Mouse (Mus musculus) cortical plate, adult 2 months (tissue): ENCODE results near the gene Zfp120. TPM values are rescaled to one million over a fixed set of nuclear protein-coding genes. Genes with fewer than 3 reads are reported as not detected.
A peak's percentile ranks its signal among the peaks of the same experiment; 100 is the strongest.
"Not testable (repeated sequence)": the region's sequence is repeated elsewhere in the genome, so short reads cannot be mapped to it uniquely, and the experiment has no call there.

Experiments used
- H3K27ac ChIP-seq: fragments of 200-500 bp; 2 replicates; pipeline ENCODE4 v1.5.1; 2012; ENCODE audit warnings: low read length, control low read depth, inconsistent platforms; ENCODE audit not compliant: insufficient read depth
- H3K4me1 ChIP-seq: fragments of 200-500 bp; 2 replicates; pipeline ENCODE4 v1.6.1; 2011; ENCODE audit warnings: low read length; ENCODE audit not compliant: control insufficient read depth, insufficient read depth
- H3K4me3 ChIP-seq: fragments of 200-500 bp; 2 replicates; pipeline ENCODE4 v1.5.1; 2011; ENCODE audit warnings: mild to moderate bottlenecking, low read length, control low read depth; ENCODE audit not compliant: insufficient read depth
- CTCF ChIP-seq: fragments of 200-500 bp; IDR thresholded peaks from 2 replicates; pipeline ENCODE4 v1.5.1; 2011; ENCODE audit warnings: mild to moderate bottlenecking, control low read depth, low read length; ENCODE audit not compliant: insufficient read depth; ENCODE audit errors: extremely low read depth
- POLR2A ChIP-seq: fragments of 200-500 bp; IDR thresholded peaks from 2 replicates; pipeline ENCODE4 v1.6.1; 2011; ENCODE audit warnings: mild to moderate bottlenecking, low read length, control low read depth; ENCODE audit not compliant: insufficient read depth; ENCODE audit errors: extremely low read depth
- polyA plus RNA-seq: library from polyadenylated mRNA; depleted of rRNA; stranded (reverse); fragments of >200 nt; gene quantifications from 2 replicates; pipeline ENCODE4 v1.2.3, GENCODE M21; 2012; rRNA removed

Gene Zfp120
- polyA plus RNA-seq, result 3.9 and 4.7 TPM in 2 replicates

GRCm38 (mm10) chr2:150136435-150136897 lies at the start of gene Zfp120:
Gene Zfp120, minus strand, starts transcription at chr2:150136708.
- Histone ChIP-seq H3K4me1 (no peaks in the 10 kb centered on the region), H3K4me3 (peak within 1 kb of the TSS; percentile 92), H3K27ac (no peak within 1 kb of the TSS)
- TF ChIP-seq POLR2A (0 out of 2 replicates have a peak, but pooled peaks have one; percentile 27), CTCF (no peak)

GRCm38 (mm10) chr2:150181570-150181999 lies 45.1 kb upstream of the Zfp120 start, which contains the start of gene Gm14139:
Gene Gm14139, plus strand, starts transcription at chr2:150181755.
- H3K4me3 ChIP-seq, H3K27ac ChIP-seq, H3K4me1 ChIP-seq: not testable (repeated sequence)

DNA sequence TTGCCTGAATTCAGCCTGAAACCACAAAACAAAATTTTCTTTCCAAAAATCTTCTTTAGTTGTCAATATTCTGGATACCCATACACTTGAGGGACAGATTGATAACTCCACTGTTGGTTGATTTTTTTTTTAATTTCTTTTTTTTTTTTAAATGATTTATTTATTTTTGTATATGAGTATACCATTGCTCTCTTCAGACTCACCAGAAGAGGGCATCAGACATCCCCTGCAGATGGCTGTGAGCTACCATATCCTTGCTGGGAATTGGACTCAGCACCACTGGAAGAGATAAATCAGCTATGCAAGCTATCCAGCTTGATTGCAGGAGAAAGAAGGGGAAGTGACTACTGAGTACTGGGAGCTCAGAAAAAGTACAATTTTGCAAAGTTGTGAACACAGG lies 44.5 kb upstream of the Zfp120 start:
- H3K4me1 ChIP-seq, H3K27ac ChIP-seq, H3K4me3 ChIP-seq: not testable (repeated sequence)

- H3K4me3 ChIP-seq, H3K4me1 ChIP-seq, H3K27ac ChIP-seq: not testable (repeated sequence)
Observed at GRCm38 (mm10) chr2:150179579-150179978, 43.1 kb upstream of the Zfp120 start, which contains the start of gene Gm10770. Gene Gm10770, minus strand, starts transcription at chr2:150179679.

- H3K27ac ChIP-seq, result no peak overlapping the region
- H3K4me1 ChIP-seq, result no peaks in the 10 kb centered on the region
- TF ChIP-seq POLR2A, result no peak
- no peak for TF ChIP-seq CTCF
- H3K4me3 ChIP-seq, result no peak overlapping the region
Observed at GRCm38 (mm10) chr2:150173833-150174232, 37.3 kb upstream of the Zfp120 start.

- H3K4me3 ChIP-seq, result no peak overlapping the region
- no peaks in the 10 kb centered on the region for H3K4me1 ChIP-seq
- no peak overlapping the region for H3K27ac ChIP-seq
- TF ChIP-seq POLR2A, result no peak
- TF ChIP-seq CTCF, result no peak
Observed at GRCm38 (mm10) chr2:150166703-150167102, 30.2 kb upstream of the Zfp120 start.

DNA sequence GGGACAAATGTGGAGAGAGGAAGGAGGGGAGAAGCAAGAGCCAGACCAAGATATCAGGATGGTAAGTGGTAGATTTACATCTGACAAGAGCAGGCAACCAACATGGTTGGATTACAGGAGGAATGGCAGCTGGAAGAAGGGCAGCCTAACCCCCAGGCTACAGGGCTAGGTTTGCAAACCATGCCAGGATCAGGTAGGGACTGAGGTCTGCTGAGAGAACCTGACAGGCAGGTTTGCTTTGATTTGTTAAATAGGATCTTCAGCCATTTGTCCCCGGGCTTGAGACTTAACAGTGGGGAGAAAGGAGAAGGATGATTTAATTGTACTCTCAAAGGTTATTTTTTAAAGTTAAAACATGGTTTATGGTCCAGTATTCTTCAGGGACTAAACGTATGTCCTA lies 3.7 kb downstream of the Zfp120 start:
- no peak for TF ChIP-seq CTCF
- Histone ChIP-seq H3K4me1 (no peaks in the 10 kb centered on the region), H3K4me3 (no peak overlapping the region), H3K27ac (no peak overlapping the region)

- not testable (repeated sequence) for H3K4me3 ChIP-seq, H3K27ac ChIP-seq, H3K4me1 ChIP-seq
Observed at GRCm38 (mm10) chr2:150132002-150132401, 4.5 kb downstream of the Zfp120 start.

DNA sequence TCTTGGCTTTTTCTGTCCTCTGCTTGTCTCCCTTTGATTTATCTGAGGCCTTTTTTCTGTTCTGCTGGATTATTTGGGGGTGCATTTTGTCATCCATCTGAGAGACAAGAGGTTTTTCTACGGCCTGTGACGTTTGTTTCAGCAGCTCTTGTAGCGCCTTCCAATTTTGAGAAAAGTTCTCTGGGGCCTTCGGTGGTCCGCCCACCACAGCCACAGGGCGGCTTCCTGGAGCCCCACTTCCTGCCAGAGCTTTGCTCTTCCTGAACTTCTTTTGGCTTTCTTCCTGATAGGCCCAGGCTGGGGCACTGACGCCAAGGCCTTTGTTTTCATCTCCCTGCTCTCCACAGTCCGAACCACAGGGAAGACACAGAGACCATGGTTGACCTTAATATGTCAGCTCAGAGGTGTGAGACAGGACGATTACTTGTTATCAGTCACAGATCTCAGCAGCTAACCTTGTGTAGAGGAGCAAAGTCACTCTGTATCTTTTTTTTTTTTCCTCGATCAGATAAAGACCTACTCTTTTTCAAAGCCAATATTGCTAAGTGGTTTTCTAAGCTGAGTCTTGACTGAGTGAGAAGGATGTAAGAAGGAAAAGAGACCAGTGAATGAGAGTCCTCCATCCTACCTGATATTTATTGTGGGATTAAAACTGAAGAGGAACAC lies 25.1 kb downstream of the Zfp120 start:
- no peaks in the 10 kb centered on the region for H3K4me1 ChIP-seq
- no peak overlapping the region for H3K27ac ChIP-seq
- TF ChIP-seq CTCF (no peak), POLR2A (no peak)
- H3K4me3 ChIP-seq, result no peak overlapping the region

DNA sequence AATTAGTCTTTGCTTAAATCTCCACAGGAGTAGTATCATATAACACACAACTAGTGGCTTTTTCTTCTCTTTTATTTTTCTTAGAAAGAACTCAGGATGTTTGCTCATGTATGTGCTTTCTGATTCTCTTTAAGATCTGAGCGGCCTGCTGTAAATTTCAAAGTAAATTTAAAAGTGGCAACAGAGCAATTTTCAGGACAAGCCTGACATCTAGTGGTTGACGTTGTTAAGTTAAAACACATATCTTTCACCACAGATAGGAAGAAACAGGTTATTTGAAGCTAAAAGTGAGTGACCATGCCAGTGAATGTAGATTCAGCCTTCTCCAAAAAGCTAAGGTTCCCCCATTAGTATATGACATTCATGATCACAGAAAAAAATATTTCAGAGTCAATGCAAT lies 36.9 kb downstream of the Zfp120 start:
- not testable (repeated sequence) for H3K27ac ChIP-seq, H3K4me1 ChIP-seq, H3K4me3 ChIP-seq

Other genes with a start within 250 kb of the Zfp120 start
- not detected in 2 replicates for gene Gm10770, start 43.0 kb upstream of the Zfp120 start, polyA plus RNA-seq
- gene Gm14139, start 45.0 kb upstream of the Zfp120 start, polyA plus RNA-seq, result 0.10 TPM in 1 of 2 replicates, not detected in the other
- gene Zfp937, start 81.4 kb upstream of the Zfp120 start, polyA plus RNA-seq, result 2.3 and 2.5 TPM in 2 replicates
- 0.38 and 0.68 TPM in 2 replicates for gene Gm21994, start 118.9 kb upstream of the Zfp120 start, polyA plus RNA-seq
- gene Gm14124, start 120.8 kb upstream of the Zfp120 start, polyA plus RNA-seq, result 0.04 TPM in 1 of 2 replicates, not detected in the other
- gene Gm10130, start 187.0 kb upstream of the Zfp120 start, polyA plus RNA-seq, result not detected in 2 replicates
- gene 3300002I08Rik, start 226.1 kb upstream of the Zfp120 start, polyA plus RNA-seq, result 2.7 and 4.4 TPM in 2 replicates